10 mouse cellular contexts compared by ENCODE assay signal in genomic region chr1:136866481-136867092, GRCm38 (mm10).
DNase-seq lines count a peak whose midpoint lies in the region; ATAC-seq and TF ChIP-seq lines count a peak whose summit lies in the region.
"Had no signal": no experiment of that assay in that cellular context is flagged by ENCODE, and none has a peak within 500 bp of the region (broad histone marks: within the 10 kb centered on the region; RNA-seq: fewer than 3 reads in every experiment).

No protein-coding gene starts in this region.

- 69% methylated on average over 9 of the region's 9 CpGs for WGBS in hindbrain, postnatal 0 days
- WGBS in hindbrain, embryonic 14.5 days = 73% methylated on average over 9 of the region's 9 CpGs
- WGBS in lung, adult 2 months = 67% methylated on average over 9 of the region's 9 CpGs
- 68% methylated on average over 9 of the region's 9 CpGs for WGBS in forebrain, embryonic 14.5 days
- WGBS in forebrain, embryonic 10.5 days = 74% methylated on average over 9 of the region's 9 CpGs

- peak; percentile 32 for TF ChIP-seq CTCF in hindbrain, postnatal 0 days (IDR thresholded peaks at IDR 0.05; ENCODE audit: low read depth)
- TF ChIP-seq CTCF in lung, adult 2 months (IDR thresholded peaks at IDR 0.05; ENCODE audit: insufficient read depth, low read length) = peak; percentile 31; the same call in 1 of the 2 replicates

- no peak overlapping the region for H3K9ac ChIP-seq in hindbrain, postnatal 0 days (replicated peaks; ENCODE audit: low read length)
- H3K9ac ChIP-seq in hindbrain, embryonic 14.5 days = no peak overlapping the region
- H3K9ac ChIP-seq in forebrain, embryonic 14.5 days (ENCODE audit: low read length) = no peak overlapping the region
- H3K9ac ChIP-seq: lung, embryonic 15.5 days had no signal

- no peak overlapping the region for H3K4me3 ChIP-seq in hindbrain, postnatal 0 days (ENCODE audit: low read length)
- no peak overlapping the region for H3K4me3 ChIP-seq in hindbrain, embryonic 14.5 days (replicated peaks; ENCODE audit: low read length)
- no peak overlapping the region for H3K4me3 ChIP-seq in lung, adult 2 months (replicated peaks; ENCODE audit: extremely low read depth, low read depth, low read length)
- no peak overlapping the region for H3K4me3 ChIP-seq in forebrain, embryonic 14.5 days (ENCODE audit: low read depth, low read length)
- H3K4me3 ChIP-seq in forebrain, embryonic 10.5 days = no peak overlapping the region
- H3K4me3 ChIP-seq: lung, embryonic 15.5 days had no signal

- no peak overlapping the region for H3K27ac ChIP-seq in hindbrain, postnatal 0 days
- no peak overlapping the region for H3K27ac ChIP-seq in hindbrain, embryonic 14.5 days
- H3K27ac ChIP-seq in forebrain, embryonic 14.5 days (ENCODE audit: low read depth, low read length) = no peak overlapping the region
- H3K27ac ChIP-seq in forebrain, embryonic 10.5 days = no peak overlapping the region
- H3K27ac ChIP-seq: lung, embryonic 15.5 days had no signal

- no peaks in the 10 kb centered on the region for H3K9me3 ChIP-seq in hindbrain, postnatal 0 days (ENCODE audit: low read length)
- no peaks in the 10 kb centered on the region for H3K9me3 ChIP-seq in hindbrain, embryonic 14.5 days (ENCODE audit: control insufficient read depth, low read length)
- H3K9me3 ChIP-seq in forebrain, embryonic 14.5 days (replicated peaks; ENCODE audit: control insufficient read depth, low read length) = no peaks in the 10 kb centered on the region
- no peaks in the 10 kb centered on the region for H3K9me3 ChIP-seq in forebrain, embryonic 10.5 days
- H3K9me3 ChIP-seq: lung, embryonic 15.5 days had no signal

- no peaks in the 10 kb centered on the region for H3K4me1 ChIP-seq in hindbrain, postnatal 0 days (ENCODE audit: insufficient read depth, low read length)
- H3K4me1 ChIP-seq in hindbrain, embryonic 14.5 days (replicated peaks; ENCODE audit: control insufficient read depth, insufficient read depth, low read length) = no peaks in the 10 kb centered on the region
- H3K4me1 ChIP-seq in lung, adult 2 months (ENCODE audit: control insufficient read depth, insufficient read depth, low read length) = no peaks in the 10 kb centered on the region
- no peaks in the 10 kb centered on the region for H3K4me1 ChIP-seq in forebrain, embryonic 14.5 days (ENCODE audit: control insufficient read depth, insufficient read depth, low read length)
- H3K4me1 ChIP-seq in forebrain, embryonic 10.5 days = no peaks in the 10 kb centered on the region

- H3K27me3 ChIP-seq in hindbrain, postnatal 0 days (ENCODE audit: insufficient read depth, low read length) = no peaks in the 10 kb centered on the region
- no peaks in the 10 kb centered on the region for H3K27me3 ChIP-seq in hindbrain, embryonic 14.5 days (ENCODE audit: control insufficient read depth, insufficient read depth, low read length)
- H3K27me3 ChIP-seq in forebrain, embryonic 14.5 days (replicated peaks; ENCODE audit: control insufficient read depth, insufficient read depth, low read length) = no peaks in the 10 kb centered on the region
- H3K27me3 ChIP-seq in forebrain, embryonic 10.5 days (ENCODE audit: poor library complexity, severe bottlenecking) = no peaks in the 10 kb centered on the region
- H3K27me3 ChIP-seq: lung, embryonic 15.5 days had no signal

- no peaks in the 10 kb centered on the region for H3K36me3 ChIP-seq in hindbrain, postnatal 0 days (ENCODE audit: insufficient read depth, low read length)
- no peaks in the 10 kb centered on the region for H3K36me3 ChIP-seq in hindbrain, embryonic 14.5 days (replicated peaks; ENCODE audit: control insufficient read depth, insufficient read depth)
- H3K36me3 ChIP-seq in forebrain, embryonic 14.5 days (ENCODE audit: control insufficient read depth, insufficient read depth, low read length) = no peaks in the 10 kb centered on the region
- H3K36me3 ChIP-seq in forebrain, embryonic 10.5 days (replicated peaks) = no peaks in the 10 kb centered on the region
- H3K36me3 ChIP-seq: lung, embryonic 15.5 days had no signal

- TF ChIP-seq POLR2A in lung, adult 2 months (IDR thresholded peaks at IDR 0.05; ENCODE audit: borderline replicate concordance, extremely low read depth, low read depth, low read length) = no peak

- no peak for DNase-seq in hindbrain, postnatal 0 days (ENCODE audit: low spot score)
- no peak for DNase-seq in hindbrain, embryonic 14.5 days (ENCODE audit: low spot score)
- peak; percentile 2 for DNase-seq in 416B (ENCODE audit: low read depth)
- DNase-seq in Muller cell, postnatal 12 days (ENCODE audit: inconsistent ontology term) = peak; percentile 77
- DNase-seq in lung, adult 2 months = peak; percentile 13
- no peak for DNase-seq in forebrain, embryonic 14.5 days (ENCODE audit: low spot score)
- no peak for DNase-seq in forebrain, embryonic 10.5 days (ENCODE audit: extremely low spot score, low spot score)
- DNase-seq in gastrocnemius, adult 18-20 months (ENCODE audit: low spot score) = no peak
- DNase-seq: gastrocnemius, postnatal 14 days had no signal

- no peak overlapping the region for H3K4me2 ChIP-seq in hindbrain, postnatal 0 days (ENCODE audit: low read depth, low read length)
- H3K4me2 ChIP-seq in hindbrain, embryonic 14.5 days (replicated peaks) = no peak overlapping the region
- H3K4me2 ChIP-seq in forebrain, embryonic 14.5 days (ENCODE audit: low read length) = no peak overlapping the region
- H3K4me2 ChIP-seq: lung, embryonic 15.5 days had no signal

- no peak for ATAC-seq in hindbrain, postnatal 0 days
- no peak for ATAC-seq in hindbrain, embryonic 14.5 days (ENCODE audit: low FRiP score)
- no peak for ATAC-seq in forebrain, embryonic 14.5 days

Comparison
In these comparisons a context has a peak if more than half of its experiments do, and no peak if none do; other contexts are left out.
1. DNase-seq: peak in 416B (single experiment), Muller cell, postnatal 12 days (single experiment) and lung, adult 2 months (single experiment); none in hindbrain, postnatal 0 days (single experiment), hindbrain, embryonic 14.5 days (single experiment), forebrain, embryonic 14.5 days (single experiment), forebrain, embryonic 10.5 days (single experiment) and gastrocnemius, adult 18-20 months (single experiment).